Mouse (Mus musculus): ENCODE measurements around the gene Smarcc2.
"Not testable (repeated sequence)": the region's sequence is repeated elsewhere in the genome, so short reads cannot be mapped to it uniquely, and the experiment has no call there.

Smarcc2 gene

DNA sequence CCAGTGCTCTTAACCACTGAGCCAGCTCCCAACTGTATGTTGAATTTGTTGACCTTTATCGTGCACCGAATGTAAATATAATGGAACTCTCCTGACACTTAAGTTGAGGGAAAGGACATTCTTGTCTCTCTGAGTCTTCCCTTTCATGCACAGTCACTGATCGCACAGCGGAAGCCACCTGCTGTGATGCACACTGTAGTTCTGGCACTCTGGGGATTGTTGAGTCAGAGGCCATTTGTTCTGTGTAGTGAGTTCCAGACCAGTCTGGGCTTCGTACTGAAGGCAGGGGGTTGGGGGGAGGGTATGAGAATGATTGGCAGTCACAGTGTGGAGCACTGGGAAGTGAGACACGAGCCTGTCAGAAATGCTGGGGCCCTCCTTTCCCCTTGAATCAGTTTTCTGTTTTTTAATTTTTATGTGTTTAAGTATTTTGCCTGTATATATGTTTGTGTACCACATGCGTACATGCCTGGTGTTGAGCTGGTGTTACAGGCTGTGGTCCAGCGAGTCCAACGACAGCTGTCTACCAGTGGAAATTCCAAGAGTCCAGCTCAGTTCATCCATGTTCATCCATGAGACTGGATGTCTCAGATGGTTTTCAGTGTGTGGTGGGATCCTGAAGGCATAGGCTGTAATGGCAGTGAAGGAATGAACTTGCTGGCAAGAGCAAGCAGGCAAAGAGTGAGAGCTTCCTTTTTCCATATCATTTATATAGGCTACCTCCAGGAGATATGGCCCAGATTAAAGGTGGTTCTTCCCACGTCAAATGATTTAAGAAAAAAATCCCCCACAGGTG lies 17.5 kb upstream of the Smarcc2 start:
- no peak for DNase-seq (ENCODE audit: extremely low read depth, low read depth, low spot score)

DNA sequence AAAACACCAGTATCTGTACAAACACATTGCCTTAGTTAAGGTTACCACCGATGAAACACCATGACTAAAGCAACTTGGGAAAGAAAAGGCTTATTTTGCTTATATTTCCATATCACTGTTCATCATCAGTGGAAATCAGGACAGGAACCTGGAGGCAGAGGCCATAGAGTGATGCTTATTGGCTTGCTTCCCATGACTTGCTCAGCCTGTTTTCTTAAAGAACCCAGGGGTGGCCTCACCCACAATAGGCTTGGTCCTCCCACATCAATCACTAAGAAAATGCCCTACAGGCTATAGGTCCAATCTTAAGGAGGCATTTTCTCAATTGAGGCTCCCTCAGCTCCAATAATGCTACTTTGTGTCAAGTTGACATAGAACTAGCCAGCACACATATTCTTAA lies 16.3 kb upstream of the Smarcc2 start:
- DNase-seq (ENCODE audit: extremely low read depth, low read depth, low spot score) = peak; percentile 71

DNA sequence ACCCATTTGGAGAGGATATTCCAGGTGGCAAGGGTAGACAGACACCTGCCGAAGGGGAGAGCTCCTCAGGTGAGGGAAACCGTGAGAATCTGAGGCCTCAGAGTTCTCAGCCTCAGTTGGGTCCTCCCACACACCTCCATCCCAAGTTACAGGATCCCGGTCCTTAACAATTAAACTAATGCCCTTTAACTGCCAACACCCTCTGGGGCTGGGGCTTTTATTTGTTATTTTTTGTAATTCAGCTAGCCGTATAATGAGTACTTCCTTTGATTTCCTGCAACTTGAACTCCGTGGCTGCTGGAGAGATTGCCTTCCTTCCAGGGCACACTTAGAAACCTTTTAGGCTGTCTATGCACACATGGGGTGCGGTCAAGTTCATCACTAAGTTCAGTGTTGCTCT lies 14.7 kb upstream of the Smarcc2 start:
- no peak for DNase-seq (ENCODE audit: extremely low read depth, low read depth, low spot score)

DNA sequence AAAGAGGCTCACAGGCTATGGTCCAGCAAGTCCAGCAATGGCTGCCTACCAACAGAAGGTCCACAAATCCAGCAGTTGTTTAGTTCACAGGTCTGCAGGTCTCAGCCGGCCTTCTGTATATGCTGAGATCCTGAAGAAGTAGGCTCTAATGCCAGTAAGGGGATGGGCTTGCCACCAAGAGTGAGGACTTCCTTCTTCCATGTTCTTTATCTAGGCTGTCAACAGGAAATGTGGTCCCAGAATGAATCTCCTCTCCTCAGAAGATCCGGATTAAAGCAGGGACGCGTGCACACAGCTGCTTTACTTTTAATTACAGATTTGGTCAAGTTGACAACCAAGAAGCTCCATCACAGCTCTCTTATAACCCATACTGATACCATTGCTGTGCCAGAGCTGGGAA lies 13.6 kb upstream of the Smarcc2 start:
- DNase-seq (ENCODE audit: extremely low read depth, low read depth, low spot score) = no peak

DNA sequence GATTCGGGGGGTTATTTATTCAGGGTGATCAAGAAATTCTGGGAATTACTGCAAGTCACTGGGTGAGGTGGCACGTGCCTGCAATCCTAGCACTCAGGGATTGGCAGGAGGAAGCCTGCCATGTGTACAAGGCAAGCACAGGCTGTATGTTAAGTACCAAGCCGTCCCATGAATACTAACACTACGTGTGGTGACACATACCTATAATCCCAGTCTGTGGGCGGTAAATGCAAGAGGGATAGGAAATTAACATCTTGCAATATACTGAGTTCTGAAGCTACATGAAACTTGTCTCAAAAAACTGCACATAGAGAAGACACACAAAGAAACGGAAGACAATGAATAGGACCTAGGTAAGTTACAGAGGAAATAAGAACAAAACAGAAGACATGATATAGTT lies 8.0 kb upstream of the Smarcc2 start:
- DNase-seq (ENCODE audit: extremely low read depth, low read depth, low spot score) = peak; percentile 95

DNA sequence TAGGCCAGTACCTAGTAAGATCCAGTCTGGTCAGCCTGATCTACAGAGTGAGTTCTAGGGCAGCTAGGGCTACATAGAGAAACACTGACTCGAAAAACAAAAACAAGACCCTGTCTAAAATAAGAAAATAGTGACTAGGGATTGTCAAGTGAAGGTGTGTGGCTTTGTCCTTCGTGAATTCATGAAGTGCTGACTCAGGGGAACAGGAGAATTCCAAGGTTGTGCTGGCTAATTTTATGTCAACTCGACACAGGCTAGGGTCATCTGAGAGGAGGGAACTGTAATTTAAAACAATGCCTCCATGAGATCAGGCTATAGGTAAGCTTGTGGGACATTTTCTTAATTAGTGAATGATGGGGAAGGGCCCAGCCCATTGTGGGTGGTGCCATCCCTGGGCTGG lies 4.6 kb upstream of the Smarcc2 start:
- DNase-seq (ENCODE audit: extremely low read depth, low read depth, low spot score) = no peak

DNA sequence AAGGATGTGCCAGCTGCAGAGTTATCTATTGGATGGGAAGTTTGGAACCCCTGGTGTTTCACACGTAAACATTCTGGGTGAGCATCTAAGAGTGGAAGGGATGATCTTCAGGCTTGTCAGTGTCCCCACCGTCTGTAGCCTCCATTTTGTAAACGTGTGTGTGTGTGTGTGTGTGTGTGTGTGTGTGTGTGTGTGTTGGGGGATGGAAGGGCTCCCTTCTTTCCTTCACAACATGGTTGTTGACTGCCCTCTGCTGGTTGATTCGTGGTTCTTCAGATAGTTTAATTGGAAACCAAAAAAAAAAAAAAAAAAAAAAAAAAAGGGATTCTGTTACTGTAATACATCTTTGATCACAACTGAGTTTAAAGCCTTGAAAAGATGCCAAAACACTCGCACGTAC lies 3.8 kb upstream of the Smarcc2 start:
- DNase-seq (ENCODE audit: extremely low read depth, low read depth, low spot score) = no peak

DNA sequence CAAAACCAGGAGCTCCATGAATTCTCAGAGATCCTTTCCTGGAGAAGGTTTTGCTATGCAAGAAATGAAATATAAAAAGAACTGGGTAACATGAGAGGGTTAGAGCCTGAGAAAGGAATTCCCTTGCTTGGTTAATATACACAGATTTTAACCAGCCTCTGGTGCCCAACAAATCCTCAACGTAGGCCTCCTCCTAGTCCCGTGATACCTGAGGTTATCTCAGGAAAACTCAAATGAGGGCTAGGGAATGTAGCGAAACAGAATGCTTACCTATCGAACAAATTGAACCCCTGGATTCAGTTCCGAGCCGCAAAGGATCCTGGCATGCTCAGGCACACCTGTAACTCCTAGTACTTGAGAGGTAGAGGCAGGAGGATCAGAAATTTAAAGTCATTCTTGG lies 1.4 kb upstream of the Smarcc2 start:
- no peak for DNase-seq (ENCODE audit: extremely low read depth, low read depth, low spot score)

DNA sequence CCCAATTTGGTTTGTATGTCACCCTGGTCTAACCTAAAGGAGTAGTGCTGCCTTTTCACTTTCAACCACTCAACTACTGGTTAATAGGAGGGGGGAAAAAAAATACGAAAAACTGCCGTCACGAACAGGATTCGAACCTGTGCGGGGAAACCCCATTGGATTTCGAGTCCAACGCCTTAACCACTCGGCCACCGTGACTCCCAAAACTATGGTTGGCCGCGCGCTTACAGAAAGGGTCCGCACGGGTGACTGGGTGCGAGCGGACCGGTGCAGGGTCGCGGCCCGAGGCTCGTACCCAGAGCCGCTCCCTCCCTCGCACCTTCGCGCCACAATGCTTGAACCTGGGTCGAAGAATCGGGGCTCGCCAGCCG lies 715 bp upstream of the Smarcc2 start:
- no peak for DNase-seq (ENCODE audit: extremely low read depth, low read depth, low spot score)

DNA sequence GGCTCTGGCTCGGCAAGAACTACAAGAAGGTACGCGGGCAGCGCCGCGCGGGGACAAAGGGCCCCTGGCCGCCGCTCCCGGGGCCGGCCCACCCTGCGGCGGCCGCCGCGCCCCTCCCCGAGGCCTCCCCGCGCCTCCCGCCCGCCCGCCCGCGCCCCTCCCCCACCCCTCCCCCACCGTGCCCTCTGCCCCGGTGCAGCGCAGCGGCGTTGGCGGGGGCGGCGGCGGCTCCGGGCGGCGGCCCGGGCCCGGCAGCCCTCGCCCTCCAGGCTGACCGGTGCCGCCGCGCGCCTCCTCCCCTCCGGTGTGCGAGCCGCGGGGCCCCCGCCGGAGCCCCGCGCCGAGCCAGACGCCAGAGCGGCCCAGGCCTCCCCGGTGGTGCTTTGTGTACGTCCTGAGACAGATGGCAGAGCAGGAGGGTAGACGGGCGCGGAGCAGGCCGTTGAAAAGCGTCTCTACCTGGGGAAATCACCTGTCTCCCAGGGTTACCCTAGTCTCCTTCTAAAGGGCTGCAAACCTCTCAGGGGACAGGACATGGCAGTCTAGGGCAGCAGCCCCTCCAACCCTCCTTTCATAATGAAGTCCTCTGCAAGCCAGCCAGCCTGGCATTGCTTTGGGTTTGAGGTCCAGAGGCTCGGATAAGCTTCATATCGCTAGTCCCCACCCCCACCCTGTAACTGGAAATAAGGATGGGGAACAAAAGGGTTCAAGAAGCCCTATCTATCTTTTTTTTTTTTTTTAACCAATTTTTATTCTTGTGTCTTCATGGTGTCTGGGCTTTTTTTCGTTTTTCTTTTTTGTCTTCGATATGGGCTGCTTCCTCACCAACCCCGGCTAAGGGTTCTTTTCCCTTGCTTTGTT lies 591 bp downstream of the Smarcc2 start:
- no peak for DNase-seq (ENCODE audit: extremely low read depth, low read depth, low spot score)

DNA sequence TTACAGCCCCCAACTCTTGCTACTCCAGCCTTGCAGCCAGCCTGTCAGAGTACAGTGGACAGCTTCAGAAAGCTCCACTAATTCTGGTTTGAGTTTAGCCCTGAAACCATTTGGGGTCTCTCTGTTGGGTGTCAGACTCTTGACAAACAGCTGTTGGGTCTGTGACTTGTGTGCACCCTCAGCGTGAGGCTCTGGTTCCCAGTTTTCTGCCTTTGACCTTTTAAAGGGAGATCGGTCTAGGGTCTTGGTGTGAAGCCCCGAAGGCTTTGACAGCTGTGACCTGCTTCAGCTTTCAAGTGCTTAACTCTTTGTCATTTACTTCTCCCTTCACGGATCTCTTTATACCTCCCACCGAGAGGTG lies 1.2 kb downstream of the Smarcc2 start:
- DNase-seq (ENCODE audit: extremely low read depth, low read depth, low spot score) = no peak

DNA sequence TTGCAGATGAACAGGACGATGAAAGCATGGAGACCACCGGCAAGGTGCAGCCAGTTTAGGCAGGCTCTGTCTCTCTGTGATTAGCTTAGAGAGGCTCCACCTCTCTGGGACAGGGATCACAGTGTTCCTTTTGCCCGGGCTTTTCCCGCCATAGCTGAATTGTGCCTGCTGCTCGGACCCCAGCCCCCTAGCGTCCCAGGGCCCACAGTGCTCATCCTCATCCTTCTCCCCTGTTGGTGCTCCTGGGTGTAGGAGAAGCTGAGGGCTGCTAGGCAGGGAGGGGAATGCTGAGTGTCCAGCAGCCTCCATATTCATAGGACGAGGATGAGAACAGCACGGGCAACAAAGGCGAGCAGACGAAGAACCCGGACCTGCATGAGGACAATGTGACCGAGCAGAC lies 15.3 kb downstream of the Smarcc2 start:
- no peak for DNase-seq (ENCODE audit: extremely low read depth, low read depth, low spot score)

DNA sequence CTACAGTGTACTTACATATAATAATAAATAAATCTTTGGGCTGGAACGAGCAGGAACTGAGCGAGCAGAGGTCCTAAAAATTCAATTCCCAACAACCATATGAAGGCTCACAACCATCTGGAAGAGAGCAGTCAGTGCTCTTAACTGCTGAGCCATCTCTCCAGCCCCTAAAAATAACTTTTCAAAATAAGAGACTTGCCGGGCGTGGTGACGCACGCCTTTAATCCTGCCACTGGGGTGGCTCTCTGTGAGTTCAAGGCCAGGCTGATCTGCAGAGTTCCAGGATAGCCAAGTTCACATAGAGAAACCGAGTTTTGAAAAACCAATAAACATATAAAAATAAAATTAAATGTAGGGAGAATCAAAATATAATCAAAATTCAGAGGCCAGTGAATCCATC lies 27.3 kb downstream of the Smarcc2 start:
- DNase-seq (ENCODE audit: extremely low read depth, low read depth, low spot score) = no peak

DNA sequence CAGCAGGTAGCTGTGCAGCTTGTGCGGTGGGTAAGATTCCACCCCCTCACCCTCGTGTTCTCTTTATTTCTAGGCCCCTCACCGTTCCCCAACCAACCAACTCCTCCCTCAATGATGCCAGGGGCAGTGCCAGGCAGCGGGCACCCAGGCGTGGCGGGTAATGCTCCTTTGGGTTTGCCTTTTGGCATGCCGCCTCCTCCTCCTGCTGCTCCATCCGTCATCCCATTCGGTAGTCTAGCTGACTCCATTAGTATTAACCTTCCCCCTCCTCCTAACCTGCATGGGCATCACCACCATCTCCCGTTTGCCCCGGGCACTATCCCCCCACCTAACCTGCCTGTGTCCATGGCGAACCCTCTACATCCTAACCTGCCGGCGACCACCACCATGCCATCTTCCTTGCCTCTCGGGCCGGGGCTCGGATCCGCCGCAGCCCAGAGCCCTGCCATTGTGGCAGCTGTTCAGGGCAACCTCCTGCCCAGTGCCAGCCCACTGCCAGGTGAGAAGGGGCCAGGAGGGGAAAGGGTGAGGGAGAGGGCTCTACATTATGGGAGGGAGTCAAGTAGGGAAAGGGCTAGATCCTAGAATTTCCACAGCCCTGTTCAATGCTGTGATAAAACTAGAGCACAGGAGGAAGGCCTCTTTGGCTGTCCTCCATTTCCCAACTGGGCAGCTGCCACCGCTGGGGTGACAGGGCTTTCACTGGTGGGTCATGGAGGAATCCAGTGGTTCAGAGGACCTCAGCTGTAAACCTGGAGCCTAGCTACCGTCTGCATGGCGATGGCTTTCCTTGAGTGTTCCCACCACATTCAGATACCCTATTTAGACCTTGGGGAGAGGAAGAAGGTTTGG lies 29.0 kb downstream of the Smarcc2 start:
- DNase-seq (ENCODE audit: extremely low read depth, low read depth, low spot score) = no peak

DNA sequence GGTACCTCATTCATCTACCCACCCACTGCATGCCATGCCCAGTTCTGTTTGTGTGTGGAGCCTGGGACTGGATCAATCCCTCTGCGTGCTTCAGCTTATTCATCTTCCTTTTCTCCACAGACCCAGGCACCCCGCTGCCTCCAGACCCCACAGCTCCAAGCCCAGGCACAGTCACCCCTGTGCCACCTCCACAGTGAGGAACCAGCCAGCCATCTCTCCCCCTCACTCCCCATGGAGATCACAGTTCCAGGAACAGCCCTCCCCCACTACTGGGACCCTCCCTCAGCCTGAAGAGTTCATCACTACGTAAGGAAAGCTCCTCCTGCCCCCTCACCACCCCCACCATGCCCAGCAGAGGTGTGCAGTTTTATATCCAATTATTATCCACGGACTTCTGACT lies 29.7 kb downstream of the Smarcc2 start:
- no peak for DNase-seq (ENCODE audit: extremely low read depth, low read depth, low spot score)

DNA sequence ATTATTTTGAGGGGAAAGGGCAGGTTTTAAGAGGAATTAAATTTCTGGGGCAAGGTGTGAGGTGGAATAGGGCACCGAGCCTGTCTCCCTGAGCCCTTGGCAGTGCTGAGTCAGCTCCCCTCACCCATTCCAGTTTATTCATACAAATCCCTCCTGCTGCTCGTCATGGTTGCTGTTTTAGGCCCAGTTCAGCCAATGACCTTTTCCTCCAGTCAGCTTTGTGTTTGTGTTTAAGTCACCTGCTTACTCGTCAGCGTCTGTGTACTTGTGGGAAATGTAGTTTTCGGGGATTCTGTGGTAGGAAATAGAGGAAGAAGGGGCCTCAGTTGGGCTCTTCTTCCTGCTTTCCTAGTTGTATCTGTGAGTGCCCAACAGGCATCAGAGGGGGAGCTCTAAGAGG lies 30.3 kb downstream of the Smarcc2 start:
- DNase-seq (ENCODE audit: extremely low read depth, low read depth, low spot score) = no peak

DNA sequence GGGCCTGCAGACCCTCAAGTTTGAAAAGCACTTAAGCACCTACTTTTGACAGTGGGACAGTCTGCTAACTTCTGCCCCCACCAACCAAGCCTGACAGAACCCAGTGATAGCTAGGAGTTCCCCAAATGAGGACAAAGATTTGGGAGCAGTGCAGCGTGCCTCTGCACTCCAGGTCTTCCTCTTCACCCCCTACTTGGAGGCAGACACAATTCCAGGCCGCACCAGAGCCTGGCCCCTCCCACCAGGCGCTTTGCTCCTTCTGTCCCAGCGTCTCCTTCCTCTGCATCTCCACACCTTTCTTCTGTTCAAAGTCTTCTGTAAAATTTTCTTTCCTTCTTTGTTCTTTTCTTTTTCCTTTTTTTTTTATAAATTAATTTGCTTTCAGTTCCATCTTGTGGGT lies 30.7 kb downstream of the Smarcc2 start:
- no peak for DNase-seq (ENCODE audit: extremely low read depth, low read depth, low spot score)

DNA sequence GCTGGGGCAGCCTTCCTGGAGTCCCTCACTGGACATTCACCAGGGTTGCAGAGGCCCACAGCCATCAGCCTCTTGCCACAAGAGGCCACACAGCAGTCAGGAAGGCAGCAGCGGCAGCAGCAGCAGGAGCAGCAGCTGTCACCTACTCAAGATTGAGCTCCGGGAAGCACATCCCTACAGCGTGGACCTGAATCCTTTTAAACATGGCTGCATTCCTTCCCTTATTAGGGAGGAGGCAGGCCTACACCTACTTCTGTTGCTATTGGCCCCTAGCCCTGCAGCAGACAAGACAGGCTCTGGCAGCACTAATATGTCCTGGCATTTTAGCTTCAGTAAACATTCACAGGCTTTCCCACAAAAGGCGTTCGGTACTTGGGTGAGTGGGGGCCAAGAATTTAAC lies 31.2 kb downstream of the Smarcc2 start:
- DNase-seq (ENCODE audit: extremely low read depth, low read depth, low spot score) = peak; percentile 63

DNA sequence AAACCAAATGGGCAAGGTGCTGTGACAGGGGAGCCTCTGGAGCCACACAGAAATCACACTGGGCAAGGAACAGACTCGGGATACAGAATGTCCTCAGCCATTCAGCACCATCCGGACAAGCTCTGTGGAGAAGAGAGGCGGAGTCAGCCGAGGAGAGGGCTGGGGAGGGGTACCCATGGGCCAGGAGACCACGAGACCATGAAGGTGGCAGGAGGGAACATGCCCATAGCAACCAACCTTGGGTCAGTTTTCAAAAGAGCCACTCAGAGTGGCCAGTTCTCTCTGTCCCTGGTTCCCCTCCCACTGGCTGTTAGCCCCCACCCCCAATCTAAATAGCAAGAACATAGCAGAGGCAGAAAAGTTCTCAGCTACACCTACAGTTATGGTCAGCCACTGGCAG lies 31.9 kb downstream of the Smarcc2 start:
- DNase-seq (ENCODE audit: extremely low read depth, low read depth, low spot score) = no peak

DNA sequence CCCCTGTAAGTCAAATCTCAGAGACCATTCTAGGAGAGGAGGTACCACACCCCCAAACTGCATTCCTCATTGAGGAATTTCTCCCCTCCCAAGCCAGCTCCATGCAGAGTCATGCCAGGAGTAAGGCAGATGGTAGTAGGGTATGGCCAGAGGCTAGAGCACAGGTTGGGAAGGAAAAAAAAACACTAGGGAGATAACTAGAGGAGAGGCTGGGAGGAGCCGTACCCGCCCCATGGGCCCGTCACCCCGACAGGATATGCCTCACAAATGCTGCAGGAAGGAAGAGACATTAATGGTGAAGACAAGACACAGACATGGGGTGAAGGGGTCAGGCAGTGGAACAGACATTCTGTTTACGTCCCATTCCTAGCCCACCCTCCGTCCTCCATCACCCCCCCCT lies 32.4 kb downstream of the Smarcc2 start:
- no peak for DNase-seq (ENCODE audit: extremely low read depth, low read depth, low spot score)

DNA sequence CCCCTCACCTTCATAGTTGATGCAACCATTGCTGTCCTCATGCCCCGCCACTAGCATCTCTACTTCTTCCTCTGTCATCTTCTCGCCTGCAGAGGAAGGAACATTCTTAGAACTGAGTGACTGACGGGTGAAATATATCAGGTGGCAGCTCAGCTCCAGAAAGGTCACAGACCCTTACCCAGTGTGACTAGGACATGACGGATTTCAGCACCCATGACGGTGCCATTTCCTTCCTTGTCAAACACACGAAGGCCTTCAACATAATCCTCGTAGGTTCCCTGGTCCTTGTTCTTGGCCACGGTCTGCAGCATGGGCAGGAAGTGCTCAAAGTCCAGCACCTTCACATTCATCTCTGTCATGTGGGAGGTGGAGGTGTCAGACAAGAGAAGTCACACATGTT lies 33.0 kb downstream of the Smarcc2 start:
- DNase-seq (ENCODE audit: extremely low read depth, low read depth, low spot score) = not testable (repeated sequence)

All from fat pad, adult 2 months (tissue).